Mouse (Mus musculus) embryonic facial prominence, embryonic 10.5 days (tissue): ENCODE results near the gene Isyna1. TPM values are rescaled to one million over a fixed set of nuclear protein-coding genes. Genes with fewer than 3 reads are reported as not detected.

Source experiments
- DNase-seq: peaks from one replicate; pipeline ENCODE4 v3.0.0-alpha.2; 2017; ENCODE audit warnings: low spot score
- H3K27ac ChIP-seq: fragments of 300-500 bp; sonication (generic); replicated peaks from 2 replicates; pipeline ENCODE4 v1.5.1; 2016; ENCODE audit warnings: mild to moderate bottlenecking
- H3K27me3 ChIP-seq: fragments of 300-500 bp; sonication (generic); replicated peaks from 2 replicates; pipeline ENCODE4 v1.6.1; 2016; ENCODE audit warnings: low read depth, mild to moderate bottlenecking; ENCODE audit not compliant: poor library complexity, severe bottlenecking
- H3K36me3 ChIP-seq: fragments of 300-500 bp; sonication (generic); replicated peaks from 2 replicates; pipeline ENCODE4 v1.6.1; 2016; ENCODE audit warnings: mild to moderate bottlenecking, moderate library complexity
- H3K4me1 ChIP-seq: fragments of 300-500 bp; sonication (generic); 2 replicates; pipeline ENCODE4 v1.6.1; 2016
- H3K4me3 ChIP-seq: fragments of 300-500 bp; sonication (generic); 2 replicates; pipeline ENCODE4 v1.5.1; 2016; ENCODE audit warnings: mild to moderate bottlenecking, moderate library complexity
- H3K9me3 ChIP-seq: fragments of 300-500 bp; sonication (generic); 2 replicates; pipeline ENCODE4 v1.6.1; 2016; ENCODE audit warnings: mild to moderate bottlenecking
- WGBS: fragments of 180-500 bp; shearing (Covaris S2); methylation state at CpG from one replicate; pipeline ENCODE4 v1.1.7; 2016; 5-methylcytosine and 5-hydroxymethylcytosine counted together
- polyA plus RNA-seq: library from polyadenylated mRNA; unstranded; fragments of >200 nt; fragmentation: Nextera tagmentation; extraction: Ambion mirVana; gene quantifications from 2 replicates; pipeline ENCODE4 v1.2.1, GENCODE M21; 2016

The Isyna1 gene
- polyA plus RNA-seq, 1 experiment from 2014 or later, result 187 TPM

DNA sequence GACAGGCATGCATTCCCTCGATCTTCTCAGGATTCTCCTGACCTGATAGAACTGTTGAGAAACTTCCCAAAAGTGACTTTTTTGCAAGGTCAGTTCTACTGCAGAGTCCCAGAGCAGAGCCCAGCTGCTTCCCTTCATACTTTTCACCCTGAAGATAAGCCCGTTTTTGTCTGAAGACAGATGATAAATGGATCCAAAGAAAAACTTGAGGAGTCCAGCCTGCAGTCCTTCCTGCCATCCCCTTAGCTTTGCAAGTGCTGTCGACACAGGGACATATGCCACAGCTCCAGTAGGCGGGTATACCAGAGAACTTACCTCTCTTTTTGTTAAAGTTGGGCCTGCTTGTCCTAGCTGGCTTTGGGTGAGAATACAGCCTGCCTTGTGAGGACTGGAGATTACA lies 32.8 kb upstream of the Isyna1 start:
- Histone ChIP-seq H3K4me3 (no peak overlapping the region), H3K36me3 (0 out of 2 replicates have a peak, but pooled peaks cover 4% of the 10 kb centered on the region), H3K9me3 (no peaks in the 10 kb centered on the region), H3K27ac (no peak overlapping the region), H3K4me1 (peaks cover 24% of the 10 kb centered on the region), H3K27me3 (no peaks in the 10 kb centered on the region)
- no peak for DNase-seq
- 76% methylated on average over 4 of the region's 4 CpGs for WGBS

DNA sequence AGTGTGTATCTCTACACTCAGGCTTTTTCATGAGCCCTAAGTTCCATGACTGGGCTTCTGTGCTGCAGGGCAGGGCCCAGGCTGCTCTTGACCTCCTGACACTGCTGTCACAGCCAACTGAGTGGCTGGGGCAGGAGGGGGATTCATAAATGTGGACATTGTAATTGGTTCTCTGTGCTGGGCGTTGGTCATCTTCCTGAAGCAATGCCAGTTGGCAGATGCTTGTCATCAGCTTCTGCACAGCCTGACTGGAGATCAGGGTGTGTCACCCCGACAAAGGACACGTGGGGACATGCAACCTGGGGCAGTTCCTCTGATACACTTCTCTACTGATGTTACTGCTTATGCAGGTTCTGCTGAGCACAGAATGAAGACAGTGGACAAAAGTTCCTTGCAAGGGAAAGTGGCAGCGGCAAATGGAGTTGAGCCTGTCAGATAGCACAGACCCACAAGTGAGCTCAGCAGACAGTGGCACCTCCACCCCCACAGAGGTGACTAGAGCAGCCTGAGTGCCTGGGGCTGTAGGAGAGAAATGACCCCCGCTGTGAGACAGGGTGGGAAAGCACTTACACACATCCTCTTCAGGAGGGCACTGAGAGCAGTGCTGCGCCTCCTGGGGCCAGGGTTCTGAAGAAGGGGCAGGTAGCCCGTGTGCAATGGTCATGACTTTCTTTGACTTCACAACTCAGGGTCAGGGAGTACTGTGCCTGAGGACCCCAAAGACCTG lies 32.2 kb upstream of the Isyna1 start:
- no peak for DNase-seq
- no peak overlapping the region for H3K27ac ChIP-seq
- 69% methylated on average over 7 of the region's 7 CpGs for WGBS

DNA sequence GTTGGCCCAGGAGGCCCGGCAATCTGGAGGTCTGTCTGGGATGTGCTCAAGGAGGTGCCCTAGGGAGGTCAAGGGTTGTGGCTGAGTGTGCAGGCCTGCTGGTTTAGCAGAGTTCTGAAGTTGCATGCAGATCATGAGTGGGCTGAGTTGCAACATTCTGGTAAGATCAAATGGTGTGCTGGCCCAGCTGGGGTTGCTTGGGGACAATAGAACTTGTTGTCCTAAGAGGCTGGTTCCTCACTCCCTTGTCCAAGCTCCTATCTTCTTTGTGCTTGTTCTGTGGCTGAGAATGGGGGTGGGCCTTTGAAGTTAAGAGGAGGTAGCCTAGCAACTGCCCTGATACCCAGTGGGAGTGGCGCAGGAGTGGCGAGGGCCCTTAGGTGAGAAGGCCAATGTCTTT lies 31.4 kb upstream of the Isyna1 start:
- H3K36me3 ChIP-seq, result peaks cover 8% of the 10 kb centered on the region; the same call in 1 of the 2 replicates
- H3K27me3 ChIP-seq, result no peaks in the 10 kb centered on the region
- no peak for DNase-seq
- H3K9me3 ChIP-seq, result no peaks in the 10 kb centered on the region
- 82% methylated on average over 3 of the region's 3 CpGs for WGBS
- H3K4me1 ChIP-seq, result peaks cover 24% of the 10 kb centered on the region
- H3K27ac ChIP-seq, result no peak overlapping the region
- H3K4me3 ChIP-seq, result no peak overlapping the region

More for the DNA sequence above, 32.2 kb upstream of the Isyna1 start:
- Histone ChIP-seq H3K4me3 (no peak overlapping the region), H3K27me3 (no peaks in the 10 kb centered on the region), H3K36me3 (peaks cover 8% of the 10 kb centered on the region; the same call in 1 of the 2 replicates), H3K9me3 (no peaks in the 10 kb centered on the region), H3K4me1 (peaks cover 24% of the 10 kb centered on the region)

DNA sequence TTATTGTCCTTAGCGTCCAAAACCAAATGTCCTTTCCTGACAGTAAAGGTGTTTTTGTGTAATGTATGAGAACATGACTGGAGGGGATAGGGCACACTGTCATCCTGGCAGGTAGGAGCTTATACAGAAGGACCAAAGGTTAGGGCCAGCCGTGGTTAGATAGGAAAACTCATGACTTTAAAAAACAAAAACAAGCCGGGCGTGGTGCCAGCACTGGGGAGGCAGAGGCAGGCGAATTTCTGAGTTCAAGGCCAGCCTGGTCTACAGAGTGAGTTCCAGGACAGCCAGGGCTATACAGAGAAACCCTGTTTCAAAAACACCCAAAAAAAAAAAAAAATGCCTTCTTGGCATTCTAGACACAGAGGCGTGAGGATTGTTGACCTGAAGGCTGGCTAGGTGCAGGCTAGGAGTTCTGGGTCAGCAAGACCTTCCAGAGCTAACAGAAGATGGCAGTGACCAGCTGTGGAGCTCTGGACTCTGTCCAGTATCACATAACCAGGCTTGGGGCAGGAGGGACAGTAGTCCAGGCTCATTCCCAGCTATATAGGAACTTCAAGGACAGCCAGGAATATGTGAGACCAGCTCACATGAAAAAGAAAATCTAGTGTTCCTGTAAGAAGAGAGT lies 30.3 kb upstream of the Isyna1 start:
- Histone ChIP-seq H3K4me3 (no peak overlapping the region), H3K9me3 (no peaks in the 10 kb centered on the region), H3K4me1 (peaks cover 24% of the 10 kb centered on the region), H3K27me3 (no peaks in the 10 kb centered on the region), H3K27ac (no peak overlapping the region), H3K36me3 (peaks cover 11% of the 10 kb centered on the region; the same call in 1 of the 2 replicates)
- 93% methylated on average over 6 of the region's 6 CpGs for WGBS
- no peak for DNase-seq

DNA sequence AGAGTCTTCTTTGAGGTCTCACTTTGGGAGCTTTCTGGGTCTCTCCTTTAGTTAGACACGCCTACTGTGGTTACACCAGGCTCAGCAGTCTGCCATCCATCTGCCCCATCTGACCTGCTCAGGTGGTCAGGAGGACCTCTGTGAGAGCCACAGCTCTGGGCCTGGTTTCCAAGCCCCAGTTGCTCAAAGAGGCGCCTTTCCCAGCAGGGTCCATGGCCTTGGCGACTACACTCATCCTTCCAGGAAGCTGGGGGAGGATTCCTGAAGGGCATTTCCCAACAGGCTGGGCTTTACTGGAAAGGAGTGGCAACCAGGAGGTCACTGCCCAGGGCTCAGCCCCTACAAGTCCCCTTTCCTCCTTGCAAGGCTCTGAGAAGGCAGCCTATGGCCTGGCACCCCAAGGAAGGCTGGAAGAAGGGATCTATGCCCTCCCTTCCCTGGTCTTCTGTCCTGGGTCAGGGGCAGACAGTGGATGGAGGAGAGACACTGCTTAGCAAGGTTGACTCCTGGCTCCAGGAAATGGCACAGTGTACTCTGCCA lies 29.4 kb upstream of the Isyna1 start:
- DNase-seq, result no peak
- Histone ChIP-seq H3K27me3 (no peaks in the 10 kb centered on the region), H3K9me3 (no peaks in the 10 kb centered on the region), H3K27ac (no peak overlapping the region), H3K4me3 (no peak overlapping the region), H3K4me1 (peaks cover 24% of the 10 kb centered on the region), H3K36me3 (peaks cover 11% of the 10 kb centered on the region; the same call in 1 of the 2 replicates)
- 77% methylated on average over 3 of the region's 3 CpGs for WGBS

DNA sequence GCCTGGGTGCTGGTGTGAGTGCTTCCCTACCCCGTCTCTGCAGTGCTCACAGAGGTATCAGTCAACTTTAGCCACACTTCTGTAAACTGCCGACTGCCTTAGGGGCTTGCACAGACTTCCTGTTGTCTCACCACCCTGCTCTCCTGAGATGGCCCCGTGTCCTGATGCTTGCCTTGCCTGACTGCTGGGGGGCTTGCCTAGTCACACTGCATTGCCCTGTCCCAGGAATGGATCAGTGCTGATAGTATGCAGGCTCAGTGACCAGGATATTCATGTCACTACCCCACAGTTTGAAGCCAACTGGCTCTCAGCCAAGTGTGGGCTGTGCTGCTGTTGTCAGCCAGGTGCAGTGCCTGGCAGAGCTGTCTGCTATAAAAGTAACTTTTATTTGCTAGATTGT lies 28.6 kb upstream of the Isyna1 start:
- WGBS, result 55% methylated on average over 3 of the region's 3 CpGs
- no peaks in the 10 kb centered on the region for H3K9me3 ChIP-seq
- H3K27me3 ChIP-seq, result no peaks in the 10 kb centered on the region
- DNase-seq, result no peak
- no peak overlapping the region for H3K27ac ChIP-seq
- H3K4me3 ChIP-seq, result no peak overlapping the region
- peaks cover 11% of the 10 kb centered on the region; the same call in 1 of the 2 replicates for H3K36me3 ChIP-seq
- H3K4me1 ChIP-seq, result peaks cover 21% of the 10 kb centered on the region

DNA sequence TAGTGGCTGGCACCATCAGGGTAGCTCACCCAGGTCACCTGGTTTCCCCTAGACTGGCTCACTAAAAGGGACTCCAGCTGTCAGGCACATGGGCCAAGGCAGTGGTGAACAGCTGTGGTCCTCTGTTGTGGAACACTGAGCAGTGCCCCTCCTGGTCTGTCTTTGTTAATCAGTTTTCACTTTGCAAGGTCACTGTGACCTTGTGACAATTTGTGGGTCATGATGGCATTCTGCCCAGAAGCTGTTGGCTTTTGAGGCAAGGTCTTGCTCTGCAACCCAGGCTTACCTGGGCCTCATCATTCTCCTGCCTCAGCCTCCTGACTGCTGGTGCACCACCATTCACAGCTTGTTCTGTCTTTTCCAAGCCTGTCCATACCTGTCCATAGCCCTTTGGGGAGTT lies 23.8 kb upstream of the Isyna1 start:
- Histone ChIP-seq H3K9me3 (no peaks in the 10 kb centered on the region), H3K4me3 (no peak overlapping the region), H3K27me3 (no peaks in the 10 kb centered on the region), H3K27ac (no peak overlapping the region), H3K4me1 (peaks cover 8% of the 10 kb centered on the region), H3K36me3 (peaks cover 38% of the 10 kb centered on the region)
- DNase-seq, result no peak

DNA sequence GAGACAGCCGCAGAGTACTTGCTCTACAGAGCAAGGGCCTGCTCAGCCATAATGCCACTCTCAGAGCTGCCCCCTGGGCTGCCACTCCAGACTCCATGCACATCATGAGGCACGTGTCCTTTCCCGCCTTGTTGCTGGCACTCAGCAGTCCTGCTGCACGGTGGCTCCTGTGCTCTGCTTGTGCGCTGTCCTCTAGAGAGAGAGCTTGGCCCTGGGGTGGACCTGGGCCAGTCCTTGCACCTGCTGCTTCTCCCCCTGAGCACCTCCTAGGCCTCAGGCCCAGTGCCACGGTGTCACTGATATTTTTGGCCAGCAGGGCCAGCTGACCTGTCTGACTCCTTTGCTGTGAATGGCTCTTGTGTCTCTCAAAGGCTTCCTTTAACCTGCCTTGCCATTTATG lies 23.2 kb upstream of the Isyna1 start:
- no peak for DNase-seq
- no peaks in the 10 kb centered on the region for H3K27me3 ChIP-seq
- H3K27ac ChIP-seq, result no peak overlapping the region
- H3K4me1 ChIP-seq, result peaks cover 3% of the 10 kb centered on the region; the same call in 1 of the 2 replicates
- H3K4me3 ChIP-seq, result no peak overlapping the region
- H3K9me3 ChIP-seq, result no peaks in the 10 kb centered on the region
- WGBS, result 87% methylated on average over 6 of the region's 6 CpGs
- peaks cover 36% of the 10 kb centered on the region for H3K36me3 ChIP-seq

DNA sequence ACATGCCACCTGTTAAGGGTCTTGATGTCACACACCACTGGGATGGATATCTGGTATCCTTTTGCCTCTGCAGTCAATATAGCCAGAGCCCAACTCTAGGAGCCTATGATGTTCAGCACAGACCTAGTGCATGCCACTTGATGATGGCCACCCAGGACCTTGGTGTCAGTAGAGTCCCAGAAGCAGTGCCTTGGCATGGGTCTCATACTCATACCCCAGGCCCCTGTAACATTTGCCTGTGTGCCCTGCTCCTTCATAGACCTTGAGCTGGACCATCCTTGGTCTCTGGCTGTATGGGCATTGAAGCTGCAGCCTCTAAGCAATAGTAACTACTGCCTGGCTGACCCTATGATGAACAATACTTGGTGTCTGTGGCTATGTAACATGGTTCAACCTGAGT lies 19.9 kb upstream of the Isyna1 start:
- no peak for DNase-seq
- H3K4me1 ChIP-seq, result peaks cover 3% of the 10 kb centered on the region; the same call in 1 of the 2 replicates
- peaks cover 52% of the 10 kb centered on the region for H3K36me3 ChIP-seq
- H3K9me3 ChIP-seq, result no peaks in the 10 kb centered on the region
- no peak overlapping the region for H3K27ac ChIP-seq
- H3K27me3 ChIP-seq, result no peaks in the 10 kb centered on the region
- no peak overlapping the region for H3K4me3 ChIP-seq

DNA sequence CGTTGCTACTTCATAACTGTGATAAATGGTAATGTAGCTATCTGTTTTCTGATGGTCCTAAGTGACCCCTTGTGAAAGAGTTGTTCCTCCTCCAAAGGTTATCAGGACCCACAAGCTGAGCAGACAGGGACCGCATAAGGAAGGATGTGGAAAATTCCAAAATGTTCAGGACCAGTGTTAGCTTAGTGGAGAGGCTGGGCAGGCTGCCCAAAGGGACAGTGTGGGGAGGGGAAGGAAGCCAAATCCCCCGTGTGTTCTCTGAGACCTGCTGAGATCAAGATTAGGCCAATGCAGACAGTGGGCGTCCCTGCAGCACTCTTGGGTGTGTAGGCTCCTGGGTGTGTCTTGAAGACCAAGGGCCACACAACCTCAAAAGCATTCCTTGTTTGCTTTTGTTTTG lies 19.3 kb upstream of the Isyna1 start:
- Histone ChIP-seq H3K9me3 (no peaks in the 10 kb centered on the region), H3K27me3 (no peaks in the 10 kb centered on the region), H3K4me3 (no peak overlapping the region), H3K4me1 (peaks cover 3% of the 10 kb centered on the region; the same call in 1 of the 2 replicates), H3K27ac (no peak overlapping the region), H3K36me3 (peaks cover 54% of the 10 kb centered on the region)
- no peak for DNase-seq
- 86% methylated on average over 4 of the region's 4 CpGs for WGBS

DNA sequence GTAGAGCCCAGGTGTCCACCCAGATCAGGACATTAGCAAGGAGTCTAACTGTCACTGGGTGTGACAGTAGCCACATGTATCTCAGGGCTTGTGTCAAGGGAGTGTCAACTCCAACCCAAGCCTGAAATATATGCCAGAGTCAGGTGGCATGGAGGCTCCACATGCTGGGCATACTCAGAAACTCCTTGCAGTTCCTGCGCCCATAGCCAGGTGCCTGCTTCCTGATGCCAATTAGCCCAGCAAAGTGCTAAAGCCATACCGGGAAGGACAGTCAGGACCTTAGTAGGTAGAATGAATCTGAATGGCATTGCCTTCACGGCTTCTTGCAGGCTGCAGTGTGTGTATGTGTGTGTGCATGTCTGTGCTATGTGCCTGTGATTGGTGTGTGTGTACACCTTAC lies 17.0 kb upstream of the Isyna1 start:
- 92% methylated on average over 3 of the region's 3 CpGs for WGBS
- Histone ChIP-seq H3K36me3 (peaks cover 77% of the 10 kb centered on the region), H3K4me3 (no peak overlapping the region)

DNA sequence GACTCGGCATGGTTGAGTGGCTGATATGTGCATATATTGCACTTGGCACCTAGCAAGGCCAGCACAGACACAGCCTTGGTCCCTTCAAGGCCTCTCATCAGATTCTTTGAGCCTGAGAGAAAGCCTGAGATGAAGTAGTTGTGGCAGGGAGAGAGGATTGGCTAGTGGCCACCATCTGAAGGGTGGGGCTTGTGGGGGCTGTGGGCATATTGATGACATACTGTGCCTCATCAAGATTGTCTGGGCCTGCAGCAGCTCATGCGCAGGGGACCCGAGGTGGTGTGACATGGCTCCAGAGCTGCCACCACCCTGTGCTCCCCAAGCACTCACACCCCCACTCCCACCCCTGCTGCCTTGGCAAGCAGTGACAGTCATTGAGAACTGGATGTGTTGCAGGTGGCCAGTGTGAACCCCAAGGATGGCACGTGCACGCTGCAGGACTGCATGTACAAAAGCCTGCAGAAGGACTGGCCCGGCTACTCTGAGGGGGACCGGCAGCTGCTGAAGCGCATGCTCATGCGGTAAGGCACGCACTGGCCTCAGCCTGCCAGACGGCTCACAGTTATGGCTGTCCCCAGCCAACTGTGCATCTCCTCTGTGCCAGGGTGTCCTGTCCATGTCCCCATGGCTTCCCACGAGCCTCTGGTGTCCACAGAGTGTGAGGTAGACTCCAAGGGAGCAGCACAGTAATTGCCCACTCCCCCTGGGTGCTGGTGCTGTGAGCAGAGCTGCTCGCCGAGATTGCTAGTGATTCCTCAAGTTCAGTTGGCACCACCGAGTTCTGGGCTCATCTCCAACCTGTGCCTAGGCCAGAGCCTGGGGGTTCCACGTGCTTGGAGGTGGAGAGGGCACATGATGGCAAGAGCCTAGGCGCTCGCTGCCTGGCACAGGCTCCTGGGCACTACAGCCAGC lies 10.4 kb upstream of the Isyna1 start:
- 95% methylated on average over 18 of the region's 18 CpGs for WGBS
- H3K4me3 ChIP-seq, result no peak overlapping the region
- DNase-seq, result no peak
- no peaks in the 10 kb centered on the region for H3K9me3 ChIP-seq
- H3K36me3 ChIP-seq, result peaks cover 95% of the 10 kb centered on the region
- H3K27ac ChIP-seq, result no peak overlapping the region
- H3K27me3 ChIP-seq, result no peaks in the 10 kb centered on the region
- 0 out of 2 replicates have a peak, but pooled peaks cover 4% of the 10 kb centered on the region for H3K4me1 ChIP-seq

More for the DNA sequence above, 17.0 kb upstream of the Isyna1 start:
- H3K4me1 ChIP-seq, result no peaks in the 10 kb centered on the region; the same call in 1 of the 2 replicates
- no peak for DNase-seq
- no peaks in the 10 kb centered on the region for H3K9me3 ChIP-seq
- no peak overlapping the region for H3K27ac ChIP-seq
- H3K27me3 ChIP-seq, result no peaks in the 10 kb centered on the region
